Mouse (Mus musculus) layer of hippocampus, postnatal 10 days (tissue): ENCODE measurements around the gene Mrpl42. TPM values are rescaled to one million over a fixed set of nuclear protein-coding genes. Genes with fewer than 3 reads are reported as not detected.
A peak's percentile ranks its signal among the peaks of the same experiment; 100 is the strongest.

Source experiments
- DNase-seq, 2 experiments: peaks; one replicate each; pipeline ENCODE4 v3.0.0; 2021; ENCODE audit warnings: low spot score in 2 of 2
- total RNA-seq, 2 experiments: library from RNA; stranded (reverse); gene quantifications; 2 replicates each; pipeline ENCODE4 v1.2.3; 2021

Gene Mrpl42
- total RNA-seq, 2 experiments from 2014 or later, result 76.8 to 84.2 TPM

- no peak for DNase-seq
Measured at GRCm38 (mm10) chr10:95515293-95515931, 13.7 kb upstream of the Mrpl42 start.

DNA sequence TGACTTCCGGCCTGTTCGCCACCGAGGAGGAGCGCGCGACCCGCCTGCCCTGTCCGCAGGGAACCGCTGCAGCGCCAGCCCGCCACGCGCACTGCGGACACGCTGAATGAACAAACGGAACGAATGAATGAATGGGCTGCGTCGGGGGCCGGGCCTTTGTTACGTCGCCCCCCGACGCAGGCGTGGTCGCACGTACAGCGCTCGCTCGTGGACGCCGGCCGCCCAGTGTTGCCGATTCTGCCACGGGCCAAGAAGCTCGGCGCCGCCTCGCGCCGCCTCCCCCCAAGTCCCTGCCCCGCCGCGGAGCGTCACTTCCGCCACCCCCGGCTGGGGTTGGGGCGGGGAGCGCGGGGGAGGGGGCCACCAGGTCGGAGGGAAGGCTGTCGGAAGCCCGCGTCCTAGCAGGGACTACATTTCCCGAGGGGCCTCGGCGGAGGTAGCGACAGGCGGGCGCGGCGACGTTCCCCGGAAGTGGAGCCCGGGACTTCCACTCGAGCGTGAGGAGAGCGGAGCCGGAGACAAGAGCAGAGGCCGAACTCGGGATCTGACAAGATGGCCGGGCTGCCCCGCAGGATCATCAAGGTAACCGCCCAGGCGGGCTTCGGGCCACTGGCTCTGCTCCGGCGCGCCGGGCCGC, 13.0 kb upstream of the Mrpl42 start, which contains the start of gene Ube2n:
Gene Ube2n, plus strand, starts transcription at position 490 of the 637 bp plus-strand sequence.
- peak; percentile 96 to 98 for DNase-seq

- peak; percentile 21 to 40 for DNase-seq
Measured at GRCm38 (mm10) chr10:95513768-95514556, 12.2 kb upstream of the Mrpl42 start.

DNA sequence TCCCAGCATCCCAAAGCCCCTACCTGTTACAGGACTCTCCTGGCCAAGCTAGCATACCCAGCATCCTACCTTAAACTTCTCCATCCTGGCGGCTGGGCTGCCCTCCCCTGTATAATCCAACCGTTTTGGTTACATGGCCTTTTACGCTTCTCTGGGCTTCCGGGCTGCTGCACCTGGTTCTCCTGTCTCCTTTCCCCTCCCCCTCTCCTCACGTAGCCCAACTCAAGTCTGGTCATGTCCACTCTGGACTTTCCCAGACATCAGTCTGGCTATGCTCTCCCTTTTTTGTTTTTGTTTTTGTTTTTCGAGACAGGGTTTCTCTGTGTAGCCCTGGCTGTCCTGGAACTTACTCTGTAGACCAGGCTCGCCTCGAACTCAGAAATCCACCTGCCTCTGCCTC, 10.9 kb upstream of the Mrpl42 start:
- DNase-seq, result no peak

- DNase-seq, result no peak
Measured at GRCm38 (mm10) chr10:95509263-95509662, 7.5 kb upstream of the Mrpl42 start.

- DNase-seq, result no peak
Measured at GRCm38 (mm10) chr10:95508793-95509192, 7.1 kb upstream of the Mrpl42 start.

GRCm38 (mm10) chr10:95508126-95508525, 6.4 kb upstream of the Mrpl42 start:
- no peak for DNase-seq

DNA sequence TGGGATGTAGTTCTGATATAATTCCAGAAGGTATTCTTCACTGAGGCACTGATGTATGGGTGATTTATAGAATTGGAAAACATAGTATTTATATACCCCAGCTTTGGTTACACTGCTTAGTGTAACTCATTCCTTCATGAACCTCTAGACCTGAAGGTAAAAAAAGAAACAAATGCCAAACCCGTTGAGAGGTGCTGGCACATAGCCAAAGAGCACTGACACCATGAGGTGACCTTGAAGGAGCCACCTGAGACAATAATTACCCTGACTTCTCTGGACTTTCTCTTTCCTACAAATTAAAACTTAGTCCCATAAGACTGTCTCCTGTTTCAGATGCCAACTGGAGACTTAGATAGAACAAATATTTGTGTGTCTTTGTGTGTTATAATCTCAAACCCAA, 2.6 kb upstream of the Mrpl42 start:
- no peak for DNase-seq

DNA sequence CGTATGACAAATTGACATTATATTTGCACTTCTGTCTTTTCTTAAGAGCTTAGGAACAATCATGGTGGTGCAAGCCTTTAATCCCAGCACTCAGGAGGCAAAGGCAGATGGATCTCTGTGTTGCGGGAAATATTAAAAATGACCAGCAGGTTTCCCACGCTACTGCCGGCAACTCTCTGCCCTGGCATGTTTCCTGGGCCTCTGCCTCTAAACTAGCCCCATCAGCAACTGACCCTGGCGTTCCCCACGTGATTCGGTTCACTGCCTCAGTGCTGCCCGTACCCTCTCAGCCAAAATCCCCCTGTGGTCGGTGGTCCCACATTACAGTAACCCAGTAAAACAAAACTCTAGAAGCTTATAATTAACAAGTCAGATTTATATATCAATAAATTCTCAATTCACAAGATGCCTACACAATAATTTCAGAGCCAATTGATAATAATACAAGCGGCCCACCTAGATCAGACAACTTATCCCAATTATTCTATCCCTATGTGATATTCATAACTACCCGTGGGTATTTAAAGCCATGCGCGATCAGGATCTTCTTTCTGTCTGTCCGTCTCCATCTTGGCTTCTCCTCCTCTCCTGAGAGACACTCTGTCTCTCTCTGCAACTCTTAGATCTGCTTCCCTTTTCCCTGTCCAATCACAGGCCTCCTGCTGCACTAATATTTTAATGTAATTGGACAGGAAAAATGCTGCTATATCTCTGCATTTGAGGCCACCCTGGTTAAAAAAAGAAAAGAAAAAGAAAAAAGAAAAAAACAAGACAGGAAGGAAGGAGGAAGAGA, 1.9 kb upstream of the Mrpl42 start:
- no peak for DNase-seq

DNA sequence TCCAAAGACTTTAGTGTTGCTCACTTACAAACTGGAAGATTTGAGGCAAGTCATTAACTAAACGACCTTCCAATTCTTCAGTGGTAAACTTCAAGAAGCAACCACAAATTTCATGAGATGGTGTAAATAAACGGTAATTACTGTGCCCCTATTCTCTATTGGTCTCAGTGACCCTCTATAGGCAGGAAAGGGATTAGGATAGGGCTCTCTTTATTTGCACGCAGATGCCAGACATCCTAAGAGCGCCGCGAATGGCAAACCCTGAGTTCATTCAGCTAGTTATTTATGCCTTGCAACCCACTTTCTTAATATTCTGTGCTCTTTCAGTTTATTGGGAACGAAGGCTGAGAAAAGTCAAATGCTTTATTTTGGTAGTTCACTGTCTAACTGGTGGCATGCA, 707 bp downstream of the Mrpl42 start:
- no peak for DNase-seq

GRCm38 (mm10) chr10:95494268-95494667, 7.5 kb downstream of the Mrpl42 start:
- no peak for DNase-seq

- DNase-seq, result peak in 1 of 2 experiments; percentile 44
Measured at GRCm38 (mm10) chr10:95489653-95490052, 12.1 kb downstream of the Mrpl42 start.

DNA sequence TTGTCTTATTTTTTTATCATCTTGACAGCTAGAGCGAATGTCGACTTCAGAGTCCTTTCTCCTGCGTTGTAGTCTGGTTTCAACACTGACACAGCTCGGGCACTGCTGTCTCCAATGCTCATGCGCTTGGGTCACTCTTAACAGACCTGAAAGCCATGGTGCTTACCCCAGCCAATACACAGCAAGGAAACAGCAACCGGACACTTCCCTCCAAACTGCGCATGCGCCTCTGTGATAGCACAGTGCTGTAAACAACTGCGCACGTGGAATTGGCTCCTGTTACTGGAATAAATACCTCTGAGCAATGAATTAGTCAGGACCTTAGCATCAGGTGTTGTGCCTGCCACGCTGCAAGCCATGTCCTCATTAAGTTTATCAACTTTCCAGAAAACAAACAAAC, 24.2 kb downstream of the Mrpl42 start:
- DNase-seq, result no peak

GRCm38 (mm10) chr10:95475923-95476322, 25.8 kb downstream of the Mrpl42 start:
- DNase-seq, result peak; percentile 89 to 92

- no peak for DNase-seq
Measured at GRCm38 (mm10) chr10:95471889-95472547, 29.7 kb downstream of the Mrpl42 start.

GRCm38 (mm10) chr10:95471186-95471585, 30.6 kb downstream of the Mrpl42 start:
- no peak for DNase-seq

- no peak for DNase-seq
Measured at GRCm38 (mm10) chr10:95468894-95469293, 32.8 kb downstream of the Mrpl42 start.

GRCm38 (mm10) chr10:95465485-95465896, 36.2 kb downstream of the Mrpl42 start:
- DNase-seq, result no peak

DNA sequence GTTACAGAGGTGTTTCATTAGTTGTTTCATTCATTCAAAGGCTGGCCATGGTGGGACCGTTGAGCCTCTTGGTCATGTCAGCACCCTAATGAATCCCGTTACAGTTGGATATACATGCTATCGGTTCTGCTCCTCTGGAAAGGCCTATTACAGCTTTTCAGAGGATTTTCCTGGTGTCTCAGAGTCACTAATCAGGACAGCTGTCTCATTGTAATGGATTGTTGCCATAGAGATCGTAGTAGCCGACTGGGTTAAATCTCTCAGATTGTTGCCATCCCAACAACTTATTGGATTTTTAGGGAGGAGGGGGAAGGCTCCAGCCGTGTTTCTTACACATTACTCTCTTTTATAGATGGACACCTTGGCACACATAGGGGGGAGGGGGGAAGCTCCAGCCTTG, 37.2 kb downstream of the Mrpl42 start:
- DNase-seq, result no peak

- DNase-seq, result no peak
Measured at GRCm38 (mm10) chr10:95462231-95462630, 39.5 kb downstream of the Mrpl42 start.

- DNase-seq, result no peak
Measured at GRCm38 (mm10) chr10:95461053-95461553, 40.6 kb downstream of the Mrpl42 start.
